Mouse (Mus musculus) mesoderm, embryonic 11.5 days (tissue): ENCODE results near the gene Dpp4.

ENCODE experiments used
- DNase-seq: peaks from one replicate; pipeline ENCODE4 v3.0.0-alpha.2; 2012; ENCODE audit warnings: low read depth, low spot score

The Dpp4 gene

DNA sequence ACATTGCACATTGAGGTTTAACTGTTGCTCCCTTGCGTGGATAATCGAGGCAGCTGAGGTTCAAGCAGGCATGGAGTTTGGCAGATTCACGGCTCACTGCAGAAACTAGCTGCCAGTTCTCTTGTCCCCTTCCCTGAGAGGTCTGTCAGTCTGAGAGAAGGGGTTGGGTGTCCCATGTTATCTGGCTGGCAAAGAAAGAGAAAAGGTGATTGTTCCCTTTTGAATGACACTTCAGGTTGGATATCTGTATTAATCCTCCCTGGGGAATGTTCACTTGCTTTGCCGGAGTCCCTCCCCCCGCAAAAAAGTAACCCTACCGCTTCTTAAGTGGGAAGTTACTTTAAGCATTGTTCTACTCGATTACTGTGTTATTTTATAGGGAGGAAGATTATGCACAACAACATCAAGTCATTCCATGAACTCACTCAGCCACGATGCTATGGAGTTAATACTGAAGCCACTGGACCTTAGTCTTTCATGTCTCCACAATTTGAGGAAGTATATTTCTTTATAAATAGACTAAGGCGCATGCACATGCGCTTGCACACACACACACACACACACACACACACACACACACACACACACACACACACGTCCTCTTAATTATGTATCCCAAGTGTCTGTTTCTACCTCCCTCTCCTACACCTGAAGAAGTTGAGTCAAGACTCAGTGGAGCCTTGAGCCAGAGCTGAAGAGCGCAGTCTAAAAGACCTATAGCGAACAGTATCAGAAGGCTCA lies at the start of gene Dpp4:
TSS of gene Dpp4 (minus strand) at position 151 of the 741 bp plus-strand sequence.
- DNase-seq: no peak

DNA sequence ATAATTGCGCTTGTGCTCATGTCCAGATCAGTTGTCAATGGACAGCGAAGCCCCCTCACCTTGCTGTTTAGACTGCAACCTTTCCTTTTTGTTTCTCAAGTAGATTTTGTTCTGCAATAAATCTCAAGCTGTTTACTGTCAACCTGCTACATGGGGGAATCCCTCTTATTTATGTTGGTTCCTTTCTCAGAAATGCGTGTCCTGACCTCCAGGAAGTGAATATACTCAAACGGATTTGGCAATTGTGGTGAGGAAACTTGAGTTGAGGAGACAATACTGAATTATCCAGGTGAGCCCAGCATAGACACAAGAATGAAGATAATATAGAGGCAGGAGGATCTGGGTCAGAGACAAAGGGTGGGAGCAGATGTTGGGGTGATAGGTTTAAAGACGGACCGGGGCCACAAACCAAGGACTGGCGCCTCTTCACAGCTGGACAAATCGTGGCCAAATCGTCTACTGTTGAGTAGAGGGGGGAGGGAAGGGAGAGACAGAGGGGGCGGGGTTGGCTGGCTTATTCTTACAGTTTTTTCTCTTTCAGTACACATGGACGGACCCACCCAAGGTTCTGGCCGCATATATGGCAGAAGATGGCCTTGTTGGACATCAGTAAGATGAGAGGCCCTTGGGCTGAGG lies 48.9 kb upstream of the Dpp4 start:
- DNase-seq: no peak

DNA sequence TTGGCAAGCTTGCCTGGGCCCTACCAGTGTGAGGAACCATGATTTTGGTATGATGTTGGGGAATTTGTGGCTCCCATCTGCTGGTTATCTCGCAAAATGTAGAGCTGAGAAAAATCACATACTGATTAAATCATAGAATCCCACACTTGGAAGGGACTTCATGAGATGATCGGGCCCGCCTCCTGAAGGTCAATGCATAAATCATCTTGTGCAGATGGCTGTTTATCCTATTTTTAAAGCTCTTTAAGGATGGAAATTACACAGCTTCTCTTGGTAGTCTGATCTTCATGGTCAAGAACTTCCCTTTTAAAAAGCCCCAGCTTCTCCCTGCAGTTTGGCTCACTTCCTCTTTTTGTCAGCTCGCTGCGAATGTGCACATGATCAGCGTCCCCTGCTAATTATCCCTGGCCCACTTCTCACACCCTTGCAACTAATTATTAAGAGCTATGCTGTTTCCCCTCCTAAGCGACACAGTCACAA lies 48.2 kb upstream of the Dpp4 start:
- DNase-seq: no peak

DNA sequence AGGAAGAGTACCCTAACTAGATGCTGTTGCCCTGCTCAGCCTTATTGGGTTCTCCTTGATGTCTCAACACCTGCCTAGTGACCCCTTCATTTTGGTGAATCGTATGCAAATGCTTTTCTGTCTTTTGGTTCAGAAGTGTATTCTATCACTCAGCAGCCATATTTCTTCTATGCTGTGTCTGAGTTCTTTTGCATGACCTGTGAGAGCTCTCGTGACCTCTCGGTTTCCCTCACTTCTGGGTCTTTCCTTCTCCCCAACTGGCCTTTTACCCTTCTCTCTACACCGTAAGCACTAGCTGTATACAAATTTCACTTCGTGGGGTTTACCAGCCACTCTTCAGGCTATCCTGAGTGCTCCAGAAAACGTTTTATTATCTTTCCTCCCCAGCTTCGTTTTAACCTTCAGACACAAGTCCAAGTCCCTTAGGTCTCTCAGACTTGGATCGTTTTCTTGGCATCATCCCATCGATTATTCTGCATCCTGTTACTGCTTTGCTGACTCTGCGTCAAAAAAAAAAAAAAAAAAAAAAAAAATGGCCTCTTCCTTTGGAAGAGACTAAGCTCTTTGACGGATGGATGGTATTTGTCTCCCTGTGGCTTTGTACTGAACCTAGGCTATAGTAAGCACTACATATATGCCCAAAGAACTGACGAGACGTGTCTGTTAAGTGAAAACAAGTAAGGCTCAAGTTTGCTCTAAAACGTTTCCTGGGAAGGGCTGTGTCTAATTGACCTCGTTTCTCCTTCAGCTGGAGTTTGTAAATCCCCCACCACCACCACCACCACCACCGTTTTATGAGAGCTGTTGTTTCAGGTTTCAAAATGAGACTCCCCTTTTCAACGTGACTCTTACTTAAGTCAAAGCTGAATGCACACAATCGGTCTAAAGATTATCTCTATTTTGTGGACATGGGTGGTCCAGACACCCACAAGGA lies 47.5 kb upstream of the Dpp4 start:
- DNase-seq: no peak

DNA sequence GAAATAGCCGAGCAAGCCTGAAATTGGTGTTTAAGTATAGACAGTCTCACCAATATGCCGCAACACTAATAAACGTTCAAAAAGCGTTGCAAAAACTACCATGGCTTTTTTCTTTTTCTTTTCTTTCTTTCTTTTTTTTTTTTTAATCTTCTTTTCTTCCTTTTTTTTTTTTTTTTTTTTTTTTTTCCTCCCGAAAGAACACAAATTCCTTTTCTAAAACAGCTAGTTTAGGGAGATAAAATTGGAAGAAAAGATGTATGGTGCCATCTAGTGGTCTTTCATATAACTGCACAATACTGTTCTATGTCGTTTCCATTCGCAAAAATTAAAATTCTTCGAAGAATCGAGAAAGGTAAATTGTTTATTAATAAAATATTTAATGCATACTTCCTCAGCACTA lies 46.0 kb upstream of the Dpp4 start:
- DNase-seq: peak; percentile 42

DNA sequence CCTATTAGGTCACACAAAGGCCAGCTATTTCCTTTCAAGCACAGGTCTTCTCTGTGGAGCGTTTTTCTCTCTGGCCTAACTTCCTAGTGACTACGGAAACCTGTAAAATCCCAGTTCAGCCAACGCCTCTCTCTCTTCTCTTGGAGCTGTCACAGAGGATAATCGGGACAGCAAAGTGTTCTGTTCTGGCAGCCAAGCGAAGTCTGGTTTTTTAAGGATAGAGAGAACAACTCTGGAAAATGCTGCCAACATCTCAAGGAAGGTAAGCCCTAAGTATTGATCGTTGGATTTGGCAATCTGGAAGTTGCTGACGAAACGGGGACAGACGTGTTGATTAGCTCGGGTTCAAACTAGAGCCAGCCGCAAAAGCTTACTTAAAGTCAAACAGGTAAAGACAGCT lies 43.0 kb upstream of the Dpp4 start:
- no peak for DNase-seq

DNA sequence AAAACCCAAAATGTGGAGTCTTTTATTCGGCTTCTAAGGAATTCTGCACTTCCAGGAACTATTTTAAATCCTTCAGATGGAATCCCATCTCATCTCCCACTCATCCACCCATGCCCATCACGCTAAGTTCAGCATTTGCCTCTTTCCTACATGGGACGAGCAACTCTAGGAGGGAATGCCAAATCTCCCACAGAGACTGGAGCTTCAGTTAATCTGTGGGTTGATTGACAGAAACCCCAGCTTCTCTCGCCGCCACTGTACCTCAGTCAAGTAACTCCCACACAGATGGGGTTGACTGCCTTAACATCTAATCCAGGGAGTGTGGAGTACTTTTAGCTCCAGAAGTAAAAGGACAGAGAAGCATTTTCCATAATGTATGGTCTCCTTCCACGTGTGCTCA lies 42.0 kb upstream of the Dpp4 start:
- DNase-seq: no peak

DNA sequence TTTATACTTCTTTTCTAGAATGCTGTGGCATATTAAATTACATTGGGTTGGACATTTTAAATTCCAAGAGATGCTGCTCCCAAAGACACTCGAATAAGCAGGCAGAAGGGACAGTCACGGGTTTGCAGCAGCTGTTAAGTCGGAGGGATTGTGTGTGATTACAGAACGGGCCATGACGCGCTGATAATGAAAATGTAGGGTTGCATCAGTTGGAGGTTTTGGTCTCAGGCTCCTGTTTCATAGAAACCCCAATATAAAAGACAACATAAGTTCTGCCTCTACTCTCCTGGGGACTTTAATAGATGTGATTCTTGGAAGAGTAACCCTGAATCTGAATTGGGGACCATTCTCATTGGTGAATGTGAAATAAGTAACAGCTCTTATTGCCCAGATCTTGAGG lies 38.3 kb upstream of the Dpp4 start:
- DNase-seq: no peak

DNA sequence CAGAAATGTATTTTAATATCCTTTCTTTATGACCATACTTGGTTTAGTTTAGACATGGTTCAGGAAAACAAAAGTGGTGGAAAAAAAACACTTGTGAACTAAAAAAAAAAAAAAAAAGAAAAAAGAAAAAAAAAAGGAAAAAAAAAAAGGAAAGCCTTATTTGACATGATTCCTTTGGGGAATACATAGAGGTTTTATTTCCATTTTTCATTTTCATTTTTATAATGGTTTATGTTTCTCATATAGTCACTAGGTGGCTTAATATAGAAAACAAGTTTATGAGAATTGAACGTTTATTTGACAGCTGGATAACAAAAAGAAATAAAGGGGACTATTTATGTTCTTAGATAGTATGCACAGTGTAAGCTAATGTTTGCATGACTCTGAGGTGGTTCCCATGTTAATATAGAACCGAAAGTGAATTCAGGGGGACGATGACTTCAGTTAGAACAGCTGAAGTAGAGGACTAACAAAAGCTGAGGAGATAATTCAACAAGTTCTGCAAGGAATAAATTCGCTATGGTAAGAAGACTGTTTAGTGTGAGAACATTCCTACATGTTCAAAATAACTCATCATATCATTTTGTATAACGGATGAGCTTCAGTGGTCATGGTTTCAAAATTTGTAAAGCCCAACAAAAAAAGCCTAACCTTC lies 37.8 kb upstream of the Dpp4 start:
- DNase-seq: no peak

DNA sequence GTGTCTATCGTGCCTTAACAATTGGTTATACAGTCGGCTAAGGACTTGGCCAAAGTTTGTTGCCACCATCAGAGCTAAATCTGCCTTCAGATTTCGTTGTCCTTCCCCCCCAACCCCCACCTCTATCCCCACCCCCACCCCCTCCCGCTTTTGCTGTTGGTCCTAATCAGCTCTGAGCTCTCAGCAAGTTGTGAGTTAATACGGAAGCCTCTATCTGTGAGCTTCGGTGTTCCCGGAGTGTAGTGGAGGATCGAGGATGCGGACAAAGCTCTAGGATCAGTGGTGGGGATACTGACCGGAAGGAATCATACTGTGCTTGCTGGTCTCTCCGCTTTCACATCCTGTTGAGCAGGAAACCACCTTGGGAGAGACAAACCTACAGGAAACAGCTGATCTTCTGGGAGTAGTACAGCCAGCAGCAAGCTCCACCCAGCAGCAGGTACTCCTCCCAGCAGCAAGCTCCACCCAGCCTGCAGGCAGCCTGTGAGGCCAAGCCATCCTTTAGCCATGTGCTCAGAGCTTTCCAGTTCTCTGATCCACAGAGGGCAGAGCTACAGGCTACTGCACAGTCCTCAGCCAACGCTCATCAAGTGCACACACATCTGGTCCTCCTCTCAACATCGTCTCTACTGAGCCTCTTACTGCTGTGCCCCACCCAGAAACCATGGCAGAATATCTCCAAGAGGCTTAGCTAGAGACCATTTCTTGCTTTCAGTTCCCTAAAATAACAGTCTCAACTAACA lies 28.9 kb upstream of the Dpp4 start:
- DNase-seq: no peak

DNA sequence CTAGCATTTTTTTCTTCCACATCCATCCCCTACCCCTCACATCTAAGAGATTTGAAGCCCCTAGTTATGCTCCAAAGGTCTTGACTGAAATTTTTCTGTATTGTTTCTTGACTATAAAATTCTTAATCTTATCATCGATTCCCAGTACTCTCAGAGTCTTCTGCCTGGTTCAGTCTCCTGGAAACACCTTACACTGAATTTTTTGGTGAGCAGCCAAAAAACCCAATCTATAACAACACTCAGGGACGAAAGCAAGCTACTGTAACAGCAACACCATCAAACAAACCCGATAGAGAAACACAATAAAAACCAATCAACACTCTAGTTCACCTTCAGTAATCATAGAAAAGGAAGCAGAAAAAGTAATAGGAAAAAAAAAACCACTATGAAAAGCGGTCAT lies 28.1 kb upstream of the Dpp4 start:
- DNase-seq: no peak

DNA sequence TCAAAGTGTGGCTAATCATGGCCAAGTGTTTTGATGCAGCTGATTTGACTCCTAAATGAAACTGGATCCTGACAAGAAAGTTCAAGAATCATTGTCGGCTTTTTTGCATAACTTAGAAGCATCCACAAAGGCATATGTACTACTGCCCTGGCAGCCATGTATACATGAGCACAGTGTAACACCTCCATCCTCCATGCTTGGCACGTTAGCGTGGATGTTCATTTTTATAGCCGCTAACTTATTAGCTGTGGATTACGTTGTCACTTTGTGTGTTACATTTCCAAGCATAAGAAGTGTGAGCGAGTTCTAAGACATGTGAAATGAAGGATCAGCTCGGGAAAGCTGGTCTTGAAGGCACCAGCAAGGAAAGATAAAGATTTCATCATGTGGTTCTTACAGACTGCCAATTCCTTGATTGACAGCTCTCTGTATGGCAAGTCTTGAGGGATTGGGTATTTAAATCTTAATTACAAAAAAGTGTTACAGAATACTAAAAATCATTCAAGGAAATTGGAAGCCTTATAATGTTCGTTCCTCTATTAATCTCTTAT lies 19.3 kb upstream of the Dpp4 start:
- DNase-seq: no peak

DNA sequence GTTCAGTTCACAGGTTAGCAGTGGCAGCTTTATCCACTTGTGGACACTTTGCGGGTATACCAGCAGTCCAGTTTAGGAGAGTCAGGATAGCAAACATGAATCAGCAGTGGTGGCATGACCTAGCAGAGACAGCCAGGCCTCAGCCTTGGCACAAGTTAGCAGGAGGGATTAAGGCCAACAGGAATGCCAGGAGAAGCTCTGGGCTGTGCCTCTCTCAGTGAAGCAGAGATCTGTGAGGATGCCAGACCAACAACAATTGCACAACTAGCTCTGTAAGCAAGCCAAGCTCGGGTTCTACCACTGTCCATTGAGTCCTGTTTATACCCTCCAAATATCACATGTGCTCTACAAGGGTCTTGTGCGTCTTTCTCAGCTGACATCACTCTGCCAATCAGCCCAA lies 13.9 kb upstream of the Dpp4 start:
- DNase-seq: no peak

DNA sequence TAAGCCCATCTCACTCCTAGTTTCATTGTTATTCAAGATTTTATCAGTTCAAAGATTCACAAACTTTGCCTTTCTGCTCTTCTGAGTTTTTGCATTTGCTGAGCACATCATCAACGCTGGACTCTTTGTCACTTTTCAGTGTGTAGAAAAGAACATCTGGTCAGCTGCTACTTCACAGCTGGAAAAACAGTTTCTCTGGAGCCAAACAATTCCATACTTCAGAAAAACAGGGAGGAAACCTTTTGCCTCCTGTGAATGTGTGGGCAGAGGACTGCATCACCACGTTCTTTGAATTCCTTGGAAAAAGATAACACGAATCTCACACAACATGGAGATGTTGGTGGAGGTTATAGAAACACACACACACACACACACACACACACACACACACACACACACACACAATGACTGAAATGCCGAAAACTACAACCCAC lies 11.3 kb upstream of the Dpp4 start:
- DNase-seq: peak; percentile 59

DNA sequence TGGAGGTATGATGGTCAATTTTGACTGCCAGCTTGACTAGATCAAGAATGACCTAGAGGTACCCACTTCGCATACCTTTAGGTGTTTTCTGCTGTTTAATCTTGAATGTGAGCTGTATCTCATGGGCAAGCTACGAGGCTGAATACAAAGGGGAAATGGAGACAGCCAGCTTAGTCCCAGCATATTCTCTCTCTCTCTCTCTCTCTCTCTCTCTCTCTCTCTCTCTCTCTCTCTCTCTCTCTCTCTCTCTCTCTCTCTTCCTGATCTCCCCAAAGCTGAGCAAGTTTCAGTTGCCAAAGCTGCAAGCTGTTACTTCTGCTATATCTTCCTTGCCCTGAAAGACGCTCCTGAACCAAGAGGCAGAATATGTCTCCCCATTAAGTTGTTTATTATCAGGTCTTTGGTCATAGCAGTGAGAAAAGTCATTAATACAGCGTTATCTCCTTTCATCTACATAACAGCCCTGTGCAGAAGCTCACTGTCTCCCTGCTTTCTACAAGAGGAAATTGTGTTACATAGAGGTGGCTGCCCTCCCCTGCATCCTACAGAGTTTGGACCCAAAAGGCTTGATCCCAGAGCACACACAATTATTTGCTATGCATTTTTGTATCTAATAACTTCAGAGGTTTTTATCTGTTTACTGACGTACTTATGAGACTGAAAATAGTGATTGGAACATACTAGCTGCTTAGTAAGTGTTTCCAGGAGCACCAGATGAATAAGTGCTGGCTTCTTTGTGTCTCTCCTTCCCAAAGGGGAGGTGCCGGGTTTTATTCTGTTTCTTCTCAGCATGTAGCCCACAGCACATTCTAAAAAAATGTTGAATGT lies 10.7 kb upstream of the Dpp4 start:
- no peak for DNase-seq

DNA sequence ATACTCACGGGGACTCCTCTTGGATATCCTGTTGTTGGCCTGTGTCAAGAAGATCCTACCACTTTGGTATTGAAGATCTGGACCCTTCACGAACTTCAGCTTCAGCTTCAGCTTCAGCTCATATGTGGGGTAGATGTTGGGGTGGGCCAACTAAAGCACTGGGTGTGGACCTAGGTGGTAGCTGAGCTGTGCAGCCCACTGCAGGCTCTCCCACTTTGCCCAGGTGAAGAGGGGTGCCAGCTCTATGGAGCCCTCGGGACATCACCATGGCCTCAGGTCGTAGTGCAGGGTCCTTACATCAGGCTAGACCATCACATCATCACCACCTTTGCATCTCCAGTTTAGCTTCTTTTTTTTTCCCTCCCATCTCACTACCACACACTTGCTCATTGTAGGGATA lies 9.2 kb upstream of the Dpp4 start:
- no peak for DNase-seq

DNA sequence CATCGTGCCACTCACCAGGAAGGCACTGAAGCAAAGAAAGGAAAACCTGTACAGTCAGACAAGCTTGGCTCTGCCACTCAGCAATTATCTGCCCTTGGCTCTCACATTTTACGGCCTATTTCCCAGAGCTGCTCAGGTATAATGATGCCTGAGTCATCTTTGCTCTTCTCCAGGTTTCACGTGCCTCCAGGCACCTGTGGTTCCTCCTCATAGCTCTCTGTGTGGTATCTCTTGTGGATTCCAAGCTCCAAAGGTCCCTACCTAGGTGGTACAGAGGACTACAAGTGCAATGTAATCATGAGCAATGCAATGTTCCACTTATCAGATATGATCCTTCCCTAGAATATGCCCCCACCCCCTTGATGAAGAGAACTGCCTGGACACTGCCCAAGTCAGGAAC lies 8.0 kb upstream of the Dpp4 start:
- DNase-seq: no peak

DNA sequence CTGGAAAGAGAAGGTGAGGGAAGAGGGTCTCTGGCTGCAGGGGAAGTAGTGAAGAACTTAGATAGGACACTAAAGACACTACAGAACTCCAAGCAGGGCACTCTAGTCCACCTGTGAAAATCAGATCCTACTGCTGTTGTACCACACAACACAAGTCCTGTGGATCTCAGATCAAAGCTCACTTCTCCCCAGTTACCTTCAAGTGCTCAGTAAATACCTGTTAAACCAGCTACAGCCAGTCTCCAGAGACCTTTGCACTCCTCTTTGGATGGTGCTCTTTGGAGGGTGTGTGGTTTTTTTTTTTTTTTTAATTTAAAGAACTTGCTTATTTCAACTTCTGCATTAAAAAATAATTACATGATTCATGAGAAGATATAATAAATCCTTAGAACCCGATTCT lies 5.2 kb upstream of the Dpp4 start:
- no peak for DNase-seq

DNA sequence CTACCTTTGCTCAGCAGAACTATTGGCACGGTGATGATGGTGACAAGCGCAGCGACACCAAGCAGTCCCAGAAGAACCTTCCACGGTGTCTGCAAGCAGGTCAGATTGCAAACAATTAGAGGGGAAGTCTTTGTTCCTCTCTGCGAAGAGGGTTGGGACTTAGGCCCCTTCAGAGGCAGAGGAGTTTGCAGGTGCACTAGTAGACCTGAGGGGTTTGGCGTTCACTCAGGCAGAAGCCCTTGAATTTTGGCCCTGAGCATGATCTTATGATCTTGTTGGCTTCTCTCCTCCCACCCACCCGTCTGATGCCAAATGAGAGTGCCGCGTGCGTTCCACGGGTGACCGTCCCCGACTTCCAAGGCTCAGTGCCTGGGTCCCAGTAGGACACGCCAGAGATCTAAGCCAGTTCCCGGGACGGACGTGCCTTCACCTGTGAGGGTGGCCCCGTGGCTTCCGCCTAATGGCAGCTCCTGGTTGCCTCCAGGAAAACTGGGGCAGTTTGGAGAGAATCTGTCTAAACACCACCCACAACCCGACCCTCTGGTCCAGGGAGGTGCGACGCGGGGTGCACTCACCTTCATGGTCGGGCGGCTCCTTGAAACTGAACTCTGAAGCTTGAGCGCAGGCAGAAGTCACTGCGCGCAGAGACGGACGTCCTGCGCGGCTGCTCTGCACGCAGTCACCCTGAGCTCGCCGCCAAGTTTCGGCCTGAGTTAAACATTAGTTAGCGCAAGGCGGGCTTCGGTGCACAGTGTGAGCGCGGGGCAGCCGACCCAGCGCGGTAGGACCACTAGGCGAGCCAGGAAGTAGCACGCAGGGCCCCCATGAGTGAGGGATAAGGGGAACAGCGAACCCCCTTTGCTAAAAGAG lies 585 bp downstream of the Dpp4 start:
- peak; percentile 54 for DNase-seq
